Mouse (Mus musculus) embryonic facial prominence, embryonic 15.5 days (tissue): ENCODE measurements around the gene Nat10. TPM values are rescaled to one million over a fixed set of nuclear protein-coding genes. Genes with fewer than 3 reads are reported as not detected.

Source experiments
- ATAC-seq: fragments of 200-750 bp; cut with Nextera tagmentation; 2 replicates; pipeline ENCODE4 v1.8.0; 2017; ENCODE audit warnings: low read depth, moderate TSS enrichment; ENCODE audit not compliant: insufficient number of reproducible peaks, low FRiP score, low TSS enrichment
- H3K27ac ChIP-seq: fragments of 300-500 bp; sonication (generic); replicated peaks from 2 replicates; pipeline ENCODE4 v1.5.1; 2015; ENCODE audit warnings: mild to moderate bottlenecking, inconsistent platforms
- H3K27me3 ChIP-seq: fragments of 300-500 bp; sonication (generic); 2 replicates; pipeline ENCODE4 v1.6.1; 2015; ENCODE audit warnings: inconsistent platforms
- H3K36me3 ChIP-seq: fragments of 300-500 bp; sonication (generic); 2 replicates; pipeline ENCODE4 v1.6.1; 2015; ENCODE audit warnings: mild to moderate bottlenecking, inconsistent platforms
- H3K4me1 ChIP-seq: fragments of 300-500 bp; sonication (generic); 2 replicates; pipeline ENCODE4 v1.6.1; 2015; ENCODE audit warnings: inconsistent platforms
- H3K4me2 ChIP-seq: fragments of 300-500 bp; sonication (generic); replicated peaks from 2 replicates; pipeline ENCODE4 v1.6.1; 2015; ENCODE audit warnings: mild to moderate bottlenecking, inconsistent platforms
- H3K4me3 ChIP-seq: fragments of 300-500 bp; sonication (generic); replicated peaks from 2 replicates; pipeline ENCODE4 v1.5.1; 2015; ENCODE audit warnings: mild to moderate bottlenecking, inconsistent platforms
- H3K9ac ChIP-seq: fragments of 300-500 bp; sonication (generic); 2 replicates; pipeline ENCODE4 v1.6.1; 2015; ENCODE audit warnings: inconsistent platforms
- H3K9me3 ChIP-seq: fragments of 300-500 bp; sonication (generic); replicated peaks from 2 replicates; pipeline ENCODE4 v1.6.1; 2016; ENCODE audit warnings: inconsistent platforms
- WGBS: fragments of 180-500 bp; shearing (Covaris S2); methylation state at CpG from one replicate; pipeline ENCODE4 v1.1.7; 2015; 5-methylcytosine and 5-hydroxymethylcytosine counted together
- polyA plus RNA-seq: library from polyadenylated mRNA; unstranded; fragments of >200 nt; fragmentation: Nextera tagmentation; extraction: Ambion mirVana; gene quantifications from 2 replicates; pipeline ENCODE4 v1.2.1, GENCODE M21; 2015

Gene Nat10
- 23.8 and 24.5 TPM in 2 replicates for polyA plus RNA-seq

DNA sequence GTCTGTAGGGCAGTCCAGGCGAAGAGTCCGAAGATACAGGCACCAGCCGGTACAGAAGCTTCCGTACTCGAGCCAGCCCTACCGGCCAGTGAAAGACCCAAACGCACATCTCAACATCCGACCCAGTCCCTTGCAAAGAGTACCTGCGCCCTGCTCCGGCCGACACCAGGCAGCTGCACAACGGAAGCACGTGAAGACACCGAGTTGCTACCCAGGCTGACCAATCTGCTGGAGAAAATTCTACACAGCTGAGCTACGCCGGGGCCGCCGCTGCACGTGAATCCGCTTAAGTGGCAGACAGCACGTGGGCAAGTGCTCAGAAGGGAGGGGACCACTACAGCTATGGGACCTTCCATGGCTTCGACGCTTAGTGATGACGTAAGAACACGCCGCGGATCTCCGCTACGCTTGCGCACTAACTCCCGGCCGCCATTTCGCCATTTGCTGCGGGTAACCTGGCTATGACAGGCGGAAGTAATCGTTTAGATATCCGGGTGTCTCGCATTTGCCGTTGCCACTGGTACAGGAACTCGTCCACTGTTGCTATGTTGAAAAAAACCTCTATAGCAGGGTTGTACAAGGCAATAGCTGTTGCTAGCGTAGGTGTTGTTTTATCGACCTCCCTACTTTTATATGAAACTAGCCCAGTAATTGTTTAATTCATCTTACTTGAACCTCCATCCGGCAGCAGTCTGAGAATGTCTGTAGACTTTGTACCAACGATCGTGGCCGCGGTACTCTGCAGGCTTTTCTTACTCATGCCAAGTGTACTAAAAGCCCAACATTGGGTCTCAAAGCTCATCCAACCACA lies at the start of gene Nat10:
Nat10 (minus strand) TSS at position 365 of the 811 bp plus-strand sequence.
- Histone ChIP-seq H3K4me2 (peak within 1 kb of the TSS; percentile 80), H3K36me3 (peaks cover 17% of the 10 kb centered on the region), H3K4me1 (peaks cover 13% of the 10 kb centered on the region; the same call in 1 of the 2 replicates), H3K27me3 (no peaks in the 10 kb centered on the region), H3K27ac (peak within 1 kb of the TSS; percentile 79), H3K9me3 (no peaks in the 10 kb centered on the region), H3K9ac (peak within 1 kb of the TSS; percentile 60), H3K4me3 (peak within 1 kb of the TSS; percentile 87)
- under 1% methylated on average over 47 of the region's 47 CpGs for WGBS
- ATAC-seq = peak; percentile 96

- Histone ChIP-seq H3K4me1 (no peaks in the 10 kb centered on the region), H3K9ac (no peak overlapping the region), H3K27me3 (no peaks in the 10 kb centered on the region), H3K9me3 (no peaks in the 10 kb centered on the region), H3K4me2 (no peak overlapping the region), H3K27ac (no peak overlapping the region), H3K36me3 (no peaks in the 10 kb centered on the region), H3K4me3 (no peak overlapping the region)
- 86% methylated on average over 6 of the region's 6 CpGs for WGBS
- ATAC-seq = no peak
These were observed 49.3 kb upstream of the Nat10 start for GRCm38 (mm10) chr2:103810412-103810811.

DNA sequence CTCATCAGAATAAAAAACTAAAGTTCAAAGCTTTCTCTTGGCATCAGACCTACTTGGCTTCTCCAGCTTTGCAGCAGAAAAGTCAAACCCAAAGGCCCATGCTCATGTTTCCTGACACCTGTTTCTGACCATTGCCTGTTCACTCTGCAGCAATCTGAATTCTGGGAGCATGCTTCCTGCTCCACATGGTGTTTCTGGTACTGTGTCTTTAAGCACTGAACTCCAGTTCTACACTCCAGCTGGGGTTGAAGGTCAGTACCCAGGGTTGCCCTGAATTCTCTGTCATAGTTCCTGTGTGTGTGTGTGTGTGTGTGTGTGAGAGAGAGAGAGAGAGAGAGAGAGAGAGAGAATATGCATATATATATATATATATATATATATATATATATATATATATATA lies 47.4 kb upstream of the Nat10 start:
- no peaks in the 10 kb centered on the region for H3K27me3 ChIP-seq
- no peak for ATAC-seq
- no peak overlapping the region for H3K27ac ChIP-seq
- no peaks in the 10 kb centered on the region for H3K9me3 ChIP-seq
- no peak overlapping the region for H3K4me3 ChIP-seq
- no peak overlapping the region for H3K9ac ChIP-seq
- no peaks in the 10 kb centered on the region for H3K4me1 ChIP-seq
- H3K4me2 ChIP-seq = no peak overlapping the region
- H3K36me3 ChIP-seq = no peaks in the 10 kb centered on the region

GRCm38 (mm10) chr2:103803770-103804530 lies 42.9 kb upstream of the Nat10 start:
- Histone ChIP-seq H3K4me2 (no peak overlapping the region), H3K4me1 (no peaks in the 10 kb centered on the region), H3K27ac (no peak overlapping the region), H3K27me3 (no peaks in the 10 kb centered on the region), H3K9ac (no peak overlapping the region), H3K9me3 (no peaks in the 10 kb centered on the region), H3K36me3 (no peaks in the 10 kb centered on the region), H3K4me3 (no peak overlapping the region)
- 70% methylated on average over 5 of the region's 5 CpGs for WGBS
- ATAC-seq = no peak

DNA sequence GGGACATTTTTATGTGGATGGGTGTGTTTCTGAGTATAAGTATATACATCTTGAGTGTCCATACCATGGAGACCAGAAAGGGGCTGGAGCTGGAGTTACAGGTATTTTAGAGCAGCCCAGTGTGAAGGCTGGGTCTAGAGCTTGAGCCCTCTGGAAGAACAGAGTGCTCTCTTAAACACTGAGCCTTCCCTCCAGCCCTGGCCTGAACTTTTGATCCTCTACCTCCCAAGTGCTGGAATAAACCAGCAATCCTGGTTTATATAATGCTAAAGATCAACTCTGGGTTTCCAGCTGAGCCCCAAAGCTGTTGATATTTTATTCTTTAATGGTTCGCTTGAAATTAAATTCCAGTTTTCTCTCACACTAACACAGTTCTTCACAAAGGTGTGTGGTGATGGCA lies 41.4 kb upstream of the Nat10 start:
- 77% methylated on average over 1 of the region's 1 CpGs for WGBS

GRCm38 (mm10) chr2:103797491-103798009 lies 36.5 kb upstream of the Nat10 start, which contains the start of gene Caprin1:
Caprin1 (minus strand) TSS chr2:103797649.
- H3K4me2 ChIP-seq = peak within 1 kb of the TSS; percentile 71
- under 1% methylated on average over 33 of the region's 33 CpGs for WGBS
- H3K36me3 ChIP-seq = peaks cover 12% of the 10 kb centered on the region
- H3K27me3 ChIP-seq = no peaks in the 10 kb centered on the region
- H3K4me1 ChIP-seq = peaks cover 17% of the 10 kb centered on the region
- peak within 1 kb of the TSS; percentile 95 for H3K4me3 ChIP-seq
- peak within 1 kb of the TSS; percentile 95 for H3K9ac ChIP-seq
- peak; percentile 94 for ATAC-seq
- peak within 1 kb of the TSS; percentile 100 for H3K27ac ChIP-seq
- no peaks in the 10 kb centered on the region for H3K9me3 ChIP-seq

More for the DNA sequence above, 41.4 kb upstream of the Nat10 start:
- H3K9ac ChIP-seq = no peak overlapping the region
- no peaks in the 10 kb centered on the region for H3K36me3 ChIP-seq
- H3K27me3 ChIP-seq = no peaks in the 10 kb centered on the region
- H3K9me3 ChIP-seq = no peaks in the 10 kb centered on the region
- H3K4me2 ChIP-seq = no peak overlapping the region
- 0 out of 2 replicates have a peak, but pooled peaks cover 4% of the 10 kb centered on the region for H3K4me1 ChIP-seq
- H3K4me3 ChIP-seq = no peak overlapping the region
- ATAC-seq = no peak
- no peak overlapping the region for H3K27ac ChIP-seq

GRCm38 (mm10) chr2:103796861-103797466 lies 35.9 kb upstream of the Nat10 start:
- peak overlapping the region; percentile 100 for H3K27ac ChIP-seq
- no peaks in the 10 kb centered on the region for H3K9me3 ChIP-seq
- H3K36me3 ChIP-seq = peaks cover 17% of the 10 kb centered on the region
- peaks cover 17% of the 10 kb centered on the region for H3K4me1 ChIP-seq
- ATAC-seq = peak; percentile 69
- under 1% methylated on average over 62 of the region's 72 CpGs for WGBS
- H3K4me2 ChIP-seq = peak overlapping the region; percentile 71
- H3K9ac ChIP-seq = peak overlapping the region; percentile 95
- no peaks in the 10 kb centered on the region for H3K27me3 ChIP-seq
- peak overlapping the region; percentile 95 for H3K4me3 ChIP-seq

DNA sequence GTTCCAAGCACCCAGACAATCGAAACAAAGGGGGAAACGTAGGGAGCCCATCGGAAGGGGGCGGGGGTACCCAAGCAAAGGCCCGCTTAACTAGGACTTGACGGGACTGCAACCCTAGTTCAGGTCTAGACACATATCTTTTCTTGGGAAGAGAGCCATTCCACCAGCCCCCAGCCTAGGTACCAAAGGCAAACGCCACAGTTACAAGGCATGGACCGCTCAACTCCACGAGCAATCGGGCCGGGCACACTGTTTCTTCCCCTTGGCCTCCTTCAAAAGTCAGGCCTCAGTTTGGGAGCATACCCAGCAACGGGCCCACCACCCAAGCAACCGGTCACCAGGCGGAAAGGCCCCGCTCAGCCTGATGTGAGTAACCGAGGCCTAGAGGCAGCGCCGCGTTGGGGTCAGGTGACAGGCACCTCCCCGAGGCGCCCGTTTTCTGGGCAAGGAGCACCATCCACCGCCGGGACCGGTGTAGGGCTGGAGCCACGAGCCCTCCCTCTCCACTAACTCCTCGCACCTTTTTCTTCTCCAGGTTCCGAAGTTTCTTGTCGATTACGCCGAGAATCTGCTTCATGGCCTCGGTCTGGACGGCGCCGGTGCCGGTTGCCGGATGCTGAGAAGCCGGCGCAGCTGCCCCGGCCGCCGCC lies 35.3 kb upstream of the Nat10 start:
- Histone ChIP-seq H3K36me3 (peaks cover 20% of the 10 kb centered on the region), H3K4me2 (peak overlapping the region; percentile 71), H3K27me3 (no peaks in the 10 kb centered on the region), H3K9ac (peak overlapping the region; percentile 95), H3K27ac (peak overlapping the region; percentile 100), H3K9me3 (no peaks in the 10 kb centered on the region), H3K4me1 (peaks cover 17% of the 10 kb centered on the region), H3K4me3 (peak overlapping the region; percentile 95)
- under 1% methylated on average over 42 of the region's 42 CpGs for WGBS
- ATAC-seq = no peak

GRCm38 (mm10) chr2:103795843-103796210 lies 34.8 kb upstream of the Nat10 start:
- peaks cover 20% of the 10 kb centered on the region for H3K4me1 ChIP-seq
- H3K4me2 ChIP-seq = peak overlapping the region; percentile 71
- peak overlapping the region; percentile 95 for H3K4me3 ChIP-seq
- 0% methylated on average over 11 of the region's 11 CpGs for WGBS
- ATAC-seq = peak; percentile 80
- peak overlapping the region; percentile 100 for H3K27ac ChIP-seq
- peaks cover 24% of the 10 kb centered on the region for H3K36me3 ChIP-seq
- no peaks in the 10 kb centered on the region for H3K27me3 ChIP-seq
- no peaks in the 10 kb centered on the region for H3K9me3 ChIP-seq
- peak overlapping the region; percentile 95 for H3K9ac ChIP-seq

DNA sequence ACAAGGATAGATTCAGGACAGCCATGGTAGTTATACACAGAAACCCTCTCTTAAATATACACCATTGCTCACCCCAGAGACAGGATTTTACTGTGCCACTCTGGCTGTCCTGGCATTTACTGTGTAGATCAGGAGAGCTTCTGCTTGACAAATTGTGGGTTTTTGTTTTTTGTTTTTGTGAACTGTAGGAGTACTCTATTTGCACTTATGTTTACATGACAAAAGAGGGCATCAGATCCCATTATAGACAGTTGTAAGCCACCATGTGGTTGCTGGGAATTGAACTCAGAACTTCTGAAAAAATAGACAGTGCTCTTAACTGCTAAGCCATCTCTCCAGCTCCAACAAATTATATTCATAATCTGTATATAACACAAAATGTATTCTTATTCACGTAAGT lies 30.9 kb upstream of the Nat10 start:
- no peak overlapping the region for H3K27ac ChIP-seq
- no peaks in the 10 kb centered on the region for H3K27me3 ChIP-seq
- H3K4me2 ChIP-seq = no peak overlapping the region
- H3K9ac ChIP-seq = no peak overlapping the region
- H3K4me3 ChIP-seq = no peak overlapping the region
- WGBS = 97% methylated on average over 1 of the region's 1 CpGs
- peaks cover 39% of the 10 kb centered on the region for H3K36me3 ChIP-seq
- H3K9me3 ChIP-seq = no peaks in the 10 kb centered on the region
- H3K4me1 ChIP-seq = peaks cover 20% of the 10 kb centered on the region
- ATAC-seq = no peak
